Mouse (Mus musculus) midbrain, postnatal 0 days (tissue): ENCODE measurements at regions not wholly inside any gene's neighbourhood (a gene's known extent, or its start where the extent isn't known, plus 50 kb on each side); places are given as distances from the start of the nearest gene placed in this dataset.

Experiments used
- ATAC-seq: fragments of 200-750 bp; cut with Nextera tagmentation; 2 replicates; pipeline ENCODE4 v1.8.0; 2017; ENCODE audit warnings: moderate number of reproducible peaks, mild to moderate bottlenecking, moderate TSS enrichment, moderate library complexity; ENCODE audit not compliant: low FRiP score
- DNase-seq: peaks from one replicate; pipeline ENCODE4 v3.0.0-alpha.2; 2015; ENCODE audit warnings: low spot score
- H3K27ac ChIP-seq: fragments of 300-500 bp; sonication (generic); 2 replicates; pipeline ENCODE4 v1.5.1; 2014; ENCODE audit warnings: low read depth, mild to moderate bottlenecking, low read length, mixed read lengths
- H3K27me3 ChIP-seq: fragments of 300-500 bp; sonication (generic); 2 replicates; pipeline ENCODE4 v1.6.1; 2014; ENCODE audit warnings: low read length, control low read depth, mixed read lengths; ENCODE audit not compliant: insufficient read depth
- H3K36me3 ChIP-seq: fragments of 300-500 bp; sonication (generic); 2 replicates; pipeline ENCODE4 v1.6.1; 2014; ENCODE audit warnings: low read length, control low read depth, mixed read lengths; ENCODE audit not compliant: insufficient read depth
- H3K4me1 ChIP-seq: fragments of 300-500 bp; sonication (generic); 2 replicates; pipeline ENCODE4 v1.6.1; 2014; ENCODE audit warnings: mild to moderate bottlenecking, control low read depth, antibody characterized with exemption, low read length, mixed read lengths; ENCODE audit not compliant: insufficient read depth
- H3K4me2 ChIP-seq: fragments of 300-500 bp; sonication (generic); 2 replicates; pipeline ENCODE4 v1.6.1; 2014; ENCODE audit warnings: low read depth, mild to moderate bottlenecking, low read length, mixed read lengths; ENCODE audit not compliant: poor library complexity, severe bottlenecking
- H3K4me3 ChIP-seq: fragments of 300-500 bp; sonication (generic); 2 replicates; pipeline ENCODE4 v1.5.1; 2014; ENCODE audit warnings: low read depth, mild to moderate bottlenecking, low read length, moderate library complexity
- H3K9ac ChIP-seq: fragments of 300-500 bp; sonication (generic); replicated peaks from 2 replicates; pipeline ENCODE4 v1.6.1; 2014; ENCODE audit warnings: mild to moderate bottlenecking, low read length, moderate library complexity, mixed read lengths; ENCODE audit not compliant: poor library complexity, severe bottlenecking
- H3K9me3 ChIP-seq: fragments of 300-500 bp; sonication (generic); 2 replicates; pipeline ENCODE4 v1.6.1; 2016; ENCODE audit warnings: low read length, control low read depth
- CTCF ChIP-seq: IDR thresholded peaks from 2 replicates; pipeline ENCODE4 v1.5.1; 2016; ENCODE audit warnings: antibody characterized with exemption, mild to moderate bottlenecking
- WGBS: fragments of 180-500 bp; shearing (Covaris S2); extraction: QIAGEN DNeasy Blood & Tissue Kit; methylation state at CpG from one replicate; pipeline ENCODE4 v1.1.7; 2014; 5-methylcytosine and 5-hydroxymethylcytosine counted together

- H3K27ac ChIP-seq = no peak overlapping the region
Observed at GRCm38 (mm10) chr9:47307752-47308500, 222.0 kb upstream of the Cadm1 start.

DNA sequence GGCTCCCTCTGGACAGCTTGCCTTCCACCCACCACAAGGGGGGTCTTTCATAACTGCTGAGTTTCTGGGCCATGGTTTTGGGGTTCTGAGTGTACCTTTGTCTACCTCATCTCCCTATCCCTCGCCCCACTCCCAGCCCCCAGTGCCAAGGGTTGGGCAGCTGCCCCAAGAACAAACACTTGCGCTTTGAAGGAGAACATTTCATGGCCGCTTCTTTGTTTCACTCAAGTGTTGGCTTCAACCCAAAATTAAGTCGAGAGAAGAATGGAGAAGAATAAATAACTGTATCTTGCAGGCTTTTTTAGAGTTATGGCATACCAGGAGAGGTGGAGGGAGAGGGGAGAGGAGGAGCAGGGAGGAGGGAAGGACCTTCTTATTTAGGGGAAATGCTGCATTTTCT lies 216.5 kb upstream of the Cadm1 start:
- Histone ChIP-seq H3K4me1 (no peaks in the 10 kb centered on the region), H3K4me2 (no peak overlapping the region), H3K27me3 (no peaks in the 10 kb centered on the region), H3K9ac (no peak overlapping the region), H3K9me3 (no peaks in the 10 kb centered on the region), H3K4me3 (no peak overlapping the region), H3K36me3 (no peaks in the 10 kb centered on the region), H3K27ac (no peak overlapping the region)
- TF ChIP-seq CTCF = no peak
- DNase-seq (no peak), ATAC-seq (no peak)
- 73% methylated on average over 4 of the region's 4 CpGs for WGBS

More at GRCm38 (mm10) chr9:47307752-47308500, 222.0 kb upstream of the Cadm1 start:
- Histone ChIP-seq H3K4me3 (no peak overlapping the region), H3K27me3 (no peaks in the 10 kb centered on the region), H3K4me1 (no peaks in the 10 kb centered on the region), H3K36me3 (no peaks in the 10 kb centered on the region), H3K4me2 (no peak overlapping the region), H3K9ac (no peak overlapping the region), H3K9me3 (no peaks in the 10 kb centered on the region)
- peak; percentile 82 for DNase-seq
- no peak for TF ChIP-seq CTCF
- no peak for ATAC-seq
- WGBS = 33% methylated on average over 17 of the region's 17 CpGs

GRCm38 (mm10) chr9:47314236-47314635 lies 215.7 kb upstream of the Cadm1 start:
- no peak overlapping the region for H3K4me2 ChIP-seq
- no peak for TF ChIP-seq CTCF
- no peak for ATAC-seq
- H3K4me1 ChIP-seq = no peaks in the 10 kb centered on the region
- no peak overlapping the region for H3K4me3 ChIP-seq
- H3K9me3 ChIP-seq = no peaks in the 10 kb centered on the region
- H3K36me3 ChIP-seq = no peaks in the 10 kb centered on the region
- H3K27ac ChIP-seq = no peak overlapping the region
- WGBS = 95% methylated on average over 1 of the region's 1 CpGs
- H3K9ac ChIP-seq = no peak overlapping the region
- H3K27me3 ChIP-seq = no peaks in the 10 kb centered on the region
- no peak for DNase-seq

DNA sequence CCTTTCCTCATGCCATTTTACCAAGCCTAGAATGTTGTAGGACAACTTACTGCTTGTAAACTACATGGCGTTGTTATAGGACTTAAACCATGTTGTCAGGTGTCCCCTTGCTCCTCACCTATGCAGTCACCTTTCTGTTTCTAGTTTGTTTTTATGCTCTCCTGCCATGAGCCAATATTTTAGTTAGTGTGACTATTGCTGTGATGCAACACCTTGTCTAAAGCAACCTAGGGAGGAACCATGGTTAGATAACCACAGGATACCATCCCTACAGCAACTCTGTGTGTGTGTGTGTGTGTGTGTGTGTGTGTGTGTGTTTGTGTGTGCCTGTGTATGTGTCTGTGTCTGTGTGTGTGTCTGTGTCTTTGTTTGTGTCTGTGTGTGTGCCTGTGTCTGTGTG lies 209.6 kb upstream of the Cadm1 start:
- no peak for TF ChIP-seq CTCF
- ATAC-seq = no peak
- 91% methylated on average over 1 of the region's 1 CpGs for WGBS

GRCm38 (mm10) chr9:47321106-47321789 lies 208.7 kb upstream of the Cadm1 start:
- no peaks in the 10 kb centered on the region for H3K36me3 ChIP-seq
- no peak for TF ChIP-seq CTCF
- no peak overlapping the region for H3K4me3 ChIP-seq
- H3K4me2 ChIP-seq = no peak overlapping the region
- H3K4me1 ChIP-seq = no peaks in the 10 kb centered on the region
- no peak for ATAC-seq
- no peak overlapping the region for H3K27ac ChIP-seq
- 87% methylated on average over 10 of the region's 10 CpGs for WGBS
- H3K27me3 ChIP-seq = no peaks in the 10 kb centered on the region
- H3K9me3 ChIP-seq = no peaks in the 10 kb centered on the region
- no peak for DNase-seq
- H3K9ac ChIP-seq = no peak overlapping the region

More for the DNA sequence above, 209.6 kb upstream of the Cadm1 start:
- H3K9me3 ChIP-seq = no peaks in the 10 kb centered on the region
- no peaks in the 10 kb centered on the region for H3K36me3 ChIP-seq
- DNase-seq = no peak
- H3K4me2 ChIP-seq = no peak overlapping the region
- H3K4me1 ChIP-seq = no peaks in the 10 kb centered on the region
- no peak overlapping the region for H3K9ac ChIP-seq
- no peak overlapping the region for H3K4me3 ChIP-seq
- no peaks in the 10 kb centered on the region for H3K27me3 ChIP-seq
- H3K27ac ChIP-seq = no peak overlapping the region

DNA sequence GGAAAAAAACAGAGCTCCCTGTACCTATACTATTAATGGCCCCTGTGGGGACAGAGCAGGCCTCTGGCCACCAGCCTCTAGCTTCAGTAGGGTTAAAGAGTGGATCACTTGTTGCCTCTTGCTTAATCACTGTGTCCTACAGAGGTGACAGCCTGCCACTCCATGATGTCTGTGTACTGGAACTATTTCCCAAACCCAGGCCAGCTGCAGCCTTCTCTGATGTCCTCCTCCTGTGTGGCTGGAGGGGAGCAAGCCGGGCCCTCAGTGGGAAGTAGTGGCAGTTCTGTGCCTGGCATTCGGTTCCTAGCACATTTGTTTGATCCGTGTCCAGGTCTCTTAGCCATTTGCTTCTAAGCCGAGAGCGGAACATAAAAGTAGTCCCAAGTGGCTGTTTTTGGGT lies 207.7 kb upstream of the Cadm1 start:
- no peak overlapping the region for H3K9ac ChIP-seq
- no peak overlapping the region for H3K27ac ChIP-seq
- no peaks in the 10 kb centered on the region for H3K9me3 ChIP-seq
- no peaks in the 10 kb centered on the region for H3K27me3 ChIP-seq
- no peaks in the 10 kb centered on the region for H3K36me3 ChIP-seq
- no peak overlapping the region for H3K4me3 ChIP-seq
- 72% methylated on average over 5 of the region's 5 CpGs for WGBS
- H3K4me2 ChIP-seq = no peak overlapping the region
- H3K4me1 ChIP-seq = no peaks in the 10 kb centered on the region
- TF ChIP-seq CTCF = no peak
- DNase-seq (peak; percentile 35), ATAC-seq (no peak)
